Mouse (Mus musculus) layer of hippocampus, adult 6 months (tissue): ENCODE data around the gene Gm20425. TPM values are rescaled to one million over a fixed set of nuclear protein-coding genes. Genes with fewer than 3 reads are reported as not detected.

Experiments
- long read RNA-seq, 2 experiments: library from polyadenylated mRNA; unstranded; transcript quantifications; one replicate each; pipeline ENCODE4 v2.0.0; 2019 to 2020
- polyA plus RNA-seq: library from polyadenylated mRNA; unstranded; fragments of <200 nt; fragmentation: Nextera tagmentation; gene quantifications from 2 replicates; pipeline ENCODE4 v1.2.3, GENCODE M21; 2021

Gm20425 gene
- 0.60 and 1.3 TPM in 2 replicates for polyA plus RNA-seq
- long read RNA-seq, experiment 1, partial matches to known transcripts: 3 of 3 reads
- long read RNA-seq, experiment 1, other reads (novel, unspliced or antisense): 0 of 3 reads
- long read RNA-seq, experiment 2, partial matches to known transcripts: 7 of 8 reads
- long read RNA-seq, experiment 2, other reads (novel, unspliced or antisense): 1 of 8 reads

GRCm38 (mm10) chr9:103230151-103230951 lies at the start of gene Gm20425, which contains the start of gene Trf:
TSS of gene Gm20425 (minus strand) at chr9:103230307.
TSS of gene Trf (minus strand) at chr9:103230444.

GRCm38 (mm10) chr9:103201561-103202260 lies 28.4 kb downstream of the Gm20425 start, which contains the start of gene Srprb:
TSS of gene Srprb (minus strand) at chr9:103202137.

Other genes with a start within 250 kb of the Gm20425 start
- 1.4 and 2.1 TPM in 2 replicates for gene Slco2a1, start 241.6 kb downstream of the Gm20425 start, polyA plus RNA-seq
- gene Rab6b, start 118.5 kb downstream of the Gm20425 start, polyA plus RNA-seq: 99.8 and 128 TPM in 2 replicates
- gene Srprb, start 28.2 kb downstream of the Gm20425 start, polyA plus RNA-seq: 28.8 and 30.0 TPM in 2 replicates
- 797 and 951 TPM in 2 replicates for gene Trf, start 137 bp upstream of the Gm20425 start, polyA plus RNA-seq
- gene 1300017J02Rik, start 74.8 kb upstream of the Gm20425 start, polyA plus RNA-seq: 0.46 TPM in 1 of 2 replicates, not detected in the other
- 1.7 and 1.8 TPM in 2 replicates for gene Topbp1, start 74.9 kb upstream of the Gm20425 start, polyA plus RNA-seq
- gene Cdv3, start 135.5 kb upstream of the Gm20425 start, polyA plus RNA-seq: 16.7 and 28.9 TPM in 2 replicates